Mouse (Mus musculus): ENCODE measurements around the gene Cpa1. TPM values are rescaled to one million over a fixed set of nuclear protein-coding genes. Genes with fewer than 3 reads are reported as not detected.

Gene Cpa1
- polyA plus RNA-seq, 1 experiment from 2014 or later: 0.56 TPM

DNA sequence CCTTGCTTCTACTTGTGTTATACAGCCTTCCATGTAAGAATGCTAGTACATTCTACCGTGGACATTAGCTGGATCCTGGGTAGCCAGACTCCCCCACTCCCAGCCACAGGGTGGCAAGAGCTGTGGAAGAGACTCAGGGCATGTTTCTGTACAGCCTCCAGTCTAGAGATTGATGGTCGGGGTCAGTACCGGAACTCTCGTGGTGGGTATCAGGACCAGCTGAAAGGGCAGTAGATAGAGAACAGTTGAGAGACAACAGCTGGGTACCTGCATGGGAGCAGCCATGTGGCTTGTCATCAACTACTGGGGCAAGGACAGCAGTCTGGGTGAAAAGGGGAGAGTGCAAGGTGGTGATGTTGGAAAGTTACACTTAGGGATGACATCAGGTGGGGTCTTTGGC, 33.9 kb upstream of the Cpa1 start:
- no peak for ATAC-seq
- WGBS: 92% methylated on average over 4 of the region's 4 CpGs

DNA sequence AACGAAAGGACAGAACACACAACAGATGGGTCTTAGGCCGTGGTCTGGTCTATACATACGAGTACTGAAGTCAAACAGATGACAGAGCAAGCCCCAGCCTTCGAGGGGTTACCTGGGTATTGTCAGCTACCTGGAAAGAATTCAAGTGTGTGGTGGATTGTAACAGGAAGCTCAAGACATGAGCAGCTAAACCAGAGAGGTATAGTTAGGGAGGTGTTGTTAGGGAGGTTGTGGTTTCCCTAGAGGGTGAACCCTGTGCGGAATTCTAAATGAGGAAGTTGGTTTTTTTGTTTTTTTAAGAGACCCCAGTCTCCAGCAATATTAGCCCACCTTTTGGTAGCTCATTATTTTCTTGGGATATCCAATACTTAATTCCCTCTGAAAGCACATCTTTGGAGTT, 33.3 kb upstream of the Cpa1 start:
- Histone ChIP-seq H3K4me2 (ENCODE audit: low read length) (no peak overlapping the region), H3K27ac (ENCODE audit: low read length) (no peak overlapping the region), H3K9me3 (ENCODE audit: control insufficient read depth, low read length) (no peaks in the 10 kb centered on the region), H3K36me3 (ENCODE audit: control insufficient read depth, insufficient read depth) (no peaks in the 10 kb centered on the region), H3K4me3 (replicated peaks; ENCODE audit: low read length) (no peak overlapping the region), H3K9ac (replicated peaks; ENCODE audit: low read depth, low read length) (no peak overlapping the region), H3K27me3 (replicated peaks; ENCODE audit: control insufficient read depth, insufficient read depth, low read length) (no peaks in the 10 kb centered on the region), H3K4me1 (replicated peaks; ENCODE audit: control insufficient read depth, insufficient read depth, low read length) (no peaks in the 10 kb centered on the region)
- ATAC-seq: no peak
- 89% methylated on average over 5 of the region's 5 CpGs for WGBS

More for the DNA sequence above, 33.9 kb upstream of the Cpa1 start:
- Histone ChIP-seq H3K36me3 (ENCODE audit: control insufficient read depth, insufficient read depth) (no peaks in the 10 kb centered on the region), H3K4me3 (replicated peaks; ENCODE audit: low read length) (no peak overlapping the region), H3K9me3 (ENCODE audit: control insufficient read depth, low read length) (no peaks in the 10 kb centered on the region), H3K4me2 (ENCODE audit: low read length) (no peak overlapping the region), H3K27me3 (replicated peaks; ENCODE audit: control insufficient read depth, insufficient read depth, low read length) (no peaks in the 10 kb centered on the region), H3K9ac (replicated peaks; ENCODE audit: low read depth, low read length) (no peak overlapping the region), H3K4me1 (replicated peaks; ENCODE audit: control insufficient read depth, insufficient read depth, low read length) (no peaks in the 10 kb centered on the region), H3K27ac (ENCODE audit: low read length) (no peak overlapping the region)

DNA sequence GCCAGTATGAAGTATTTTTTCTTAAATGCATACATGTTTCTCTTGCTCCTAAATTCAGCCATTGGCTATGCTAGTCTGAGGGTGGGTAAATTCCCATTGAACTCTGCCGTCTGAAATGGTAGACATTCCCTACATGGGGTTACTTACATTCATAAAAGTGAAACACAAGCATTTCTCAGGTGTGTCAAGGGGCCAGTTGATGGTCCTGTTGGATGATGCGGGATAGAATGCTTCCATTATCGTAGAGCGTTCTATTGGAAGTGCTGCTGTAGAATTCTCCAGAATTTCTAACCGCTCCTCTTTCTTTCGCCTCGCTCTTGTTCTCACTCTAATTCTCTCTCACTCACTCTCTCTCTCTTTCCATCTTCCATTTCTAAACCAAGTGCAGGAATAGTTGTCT, 28.3 kb upstream of the Cpa1 start, which contains the start of gene Cpa5:
Gene Cpa5 (plus strand): TSS at position 301 of the 400 bp plus-strand sequence.
- Histone ChIP-seq H3K36me3 (ENCODE audit: control insufficient read depth, insufficient read depth) (no peaks in the 10 kb centered on the region), H3K9me3 (ENCODE audit: control insufficient read depth, low read length) (no peaks in the 10 kb centered on the region), H3K4me2 (ENCODE audit: low read length) (no peak within 1 kb of the TSS), H3K4me3 (replicated peaks; ENCODE audit: low read length) (no peak within 1 kb of the TSS), H3K4me1 (replicated peaks; ENCODE audit: control insufficient read depth, insufficient read depth, low read length) (peaks cover 7% of the 10 kb centered on the region; the same call in 1 of the 2 replicates), H3K27ac (ENCODE audit: low read length) (no peak within 1 kb of the TSS), H3K27me3 (replicated peaks; ENCODE audit: control insufficient read depth, insufficient read depth, low read length) (no peaks in the 10 kb centered on the region), H3K9ac (replicated peaks; ENCODE audit: low read depth, low read length) (no peak within 1 kb of the TSS)
- ATAC-seq: no peak
- 73% methylated on average over 7 of the region's 7 CpGs for WGBS

DNA sequence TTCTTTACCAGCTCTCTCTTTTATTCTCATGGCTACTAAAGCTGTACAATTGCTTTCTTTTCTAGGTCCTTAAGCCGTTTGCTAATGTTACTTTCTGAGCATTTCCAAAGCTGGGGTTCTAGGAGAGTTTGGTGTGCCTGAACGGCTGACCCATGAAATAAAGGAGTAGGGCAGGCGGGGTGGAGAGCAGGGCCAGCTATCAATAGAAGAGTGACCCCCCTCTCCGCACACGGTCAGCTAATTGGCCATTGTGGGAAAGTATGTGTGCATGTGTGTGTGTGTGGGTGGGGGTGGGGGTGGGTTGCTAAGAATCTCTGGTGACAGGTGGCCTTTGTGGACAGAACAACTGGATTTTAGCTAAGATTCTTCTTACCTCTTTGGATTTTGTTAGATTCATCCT, 27.8 kb upstream of the Cpa1 start:
- Histone ChIP-seq H3K27me3 (replicated peaks; ENCODE audit: control insufficient read depth, insufficient read depth, low read length) (no peaks in the 10 kb centered on the region), H3K4me2 (ENCODE audit: low read length) (no peak overlapping the region), H3K4me3 (replicated peaks; ENCODE audit: low read length) (no peak overlapping the region), H3K9me3 (ENCODE audit: control insufficient read depth, low read length) (no peaks in the 10 kb centered on the region), H3K9ac (replicated peaks; ENCODE audit: low read depth, low read length) (no peak overlapping the region), H3K36me3 (ENCODE audit: control insufficient read depth, insufficient read depth) (no peaks in the 10 kb centered on the region), H3K27ac (ENCODE audit: low read length) (no peak overlapping the region), H3K4me1 (replicated peaks; ENCODE audit: control insufficient read depth, insufficient read depth, low read length) (peaks cover 12% of the 10 kb centered on the region)
- WGBS: 14% methylated on average over 5 of the region's 5 CpGs
- no peak for ATAC-seq

DNA sequence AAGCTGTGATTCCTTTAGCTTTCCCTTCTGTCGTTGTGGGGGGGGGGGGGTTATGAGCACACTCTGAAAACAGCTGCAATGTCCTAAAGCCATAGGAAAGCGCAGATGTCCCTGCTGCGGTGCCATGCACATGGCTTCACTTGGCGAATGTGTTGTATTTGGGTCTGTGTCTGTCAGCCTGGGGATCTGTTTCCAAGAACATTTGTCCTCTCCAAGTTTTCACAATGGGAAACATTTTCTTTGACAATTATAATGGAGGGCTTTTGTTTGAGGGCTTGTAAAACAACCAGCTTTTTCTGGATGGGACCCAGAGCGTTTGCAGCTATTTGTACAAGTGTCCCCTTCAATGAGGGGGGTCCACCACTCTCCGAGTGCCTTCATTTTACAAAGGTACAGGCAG, 24.8 kb upstream of the Cpa1 start:
- Histone ChIP-seq H3K9me3 (ENCODE audit: control insufficient read depth, low read length) (no peaks in the 10 kb centered on the region), H3K27me3 (replicated peaks; ENCODE audit: control insufficient read depth, insufficient read depth, low read length) (no peaks in the 10 kb centered on the region), H3K4me2 (ENCODE audit: low read length) (no peak overlapping the region), H3K27ac (ENCODE audit: low read length) (no peak overlapping the region), H3K4me1 (replicated peaks; ENCODE audit: control insufficient read depth, insufficient read depth, low read length) (peaks cover 40% of the 10 kb centered on the region), H3K4me3 (replicated peaks; ENCODE audit: low read length) (no peak overlapping the region), H3K9ac (replicated peaks; ENCODE audit: low read depth, low read length) (no peak overlapping the region), H3K36me3 (ENCODE audit: control insufficient read depth, insufficient read depth) (no peaks in the 10 kb centered on the region)
- no peak for ATAC-seq
- 38% methylated on average over 6 of the region's 6 CpGs for WGBS

DNA sequence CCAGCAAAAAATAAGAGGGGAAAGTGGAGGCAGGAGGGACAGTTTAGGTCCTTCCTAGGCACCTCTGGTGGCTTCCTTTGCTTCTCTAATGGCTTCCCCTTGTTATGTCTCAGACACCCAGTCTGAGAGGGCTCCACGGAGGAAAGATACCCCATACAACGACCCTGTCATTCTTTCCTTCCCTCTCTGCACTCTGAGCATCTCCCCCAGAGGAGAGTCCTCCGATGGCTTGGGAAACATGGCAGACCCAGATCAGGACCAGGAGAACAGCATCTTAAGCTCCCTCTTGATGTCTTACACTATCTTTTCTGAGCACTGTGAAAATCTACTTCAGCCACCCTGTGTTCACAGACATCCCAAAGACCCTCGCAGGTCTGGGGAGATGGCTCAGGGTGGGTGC, 23.3 kb upstream of the Cpa1 start:
- WGBS: 12% methylated on average over 4 of the region's 4 CpGs
- ATAC-seq: no peak
- Histone ChIP-seq H3K4me3 (replicated peaks; ENCODE audit: low read length) (no peak overlapping the region), H3K4me2 (ENCODE audit: low read length) (no peak overlapping the region), H3K27me3 (replicated peaks; ENCODE audit: control insufficient read depth, insufficient read depth, low read length) (no peaks in the 10 kb centered on the region), H3K36me3 (ENCODE audit: control insufficient read depth, insufficient read depth) (no peaks in the 10 kb centered on the region), H3K27ac (ENCODE audit: low read length) (no peak overlapping the region), H3K9ac (replicated peaks; ENCODE audit: low read depth, low read length) (no peak overlapping the region), H3K4me1 (replicated peaks; ENCODE audit: control insufficient read depth, insufficient read depth, low read length) (peaks cover 40% of the 10 kb centered on the region), H3K9me3 (ENCODE audit: control insufficient read depth, low read length) (no peaks in the 10 kb centered on the region)

DNA sequence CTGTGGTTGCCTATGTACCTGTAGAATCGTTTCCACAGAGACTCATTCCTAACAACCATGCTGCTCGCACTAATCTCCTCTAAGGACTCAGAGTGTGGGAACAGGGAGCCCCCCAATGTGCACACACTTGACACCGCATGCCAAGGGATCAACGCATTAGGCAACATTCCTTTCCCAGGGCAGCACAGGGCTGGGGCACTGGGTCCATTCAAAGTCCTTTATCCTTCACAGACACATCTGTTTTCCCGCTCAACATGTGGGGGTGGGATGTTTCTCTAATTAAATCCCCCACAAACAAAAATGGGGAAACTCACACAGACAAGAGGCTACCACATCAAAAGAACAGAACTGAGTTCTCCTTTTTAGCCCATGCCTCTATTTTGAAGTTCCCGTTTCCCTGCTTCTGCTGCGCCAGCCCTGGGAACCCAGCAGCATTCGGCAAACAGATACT, 22.5 kb upstream of the Cpa1 start:
- ATAC-seq: no peak

DNA sequence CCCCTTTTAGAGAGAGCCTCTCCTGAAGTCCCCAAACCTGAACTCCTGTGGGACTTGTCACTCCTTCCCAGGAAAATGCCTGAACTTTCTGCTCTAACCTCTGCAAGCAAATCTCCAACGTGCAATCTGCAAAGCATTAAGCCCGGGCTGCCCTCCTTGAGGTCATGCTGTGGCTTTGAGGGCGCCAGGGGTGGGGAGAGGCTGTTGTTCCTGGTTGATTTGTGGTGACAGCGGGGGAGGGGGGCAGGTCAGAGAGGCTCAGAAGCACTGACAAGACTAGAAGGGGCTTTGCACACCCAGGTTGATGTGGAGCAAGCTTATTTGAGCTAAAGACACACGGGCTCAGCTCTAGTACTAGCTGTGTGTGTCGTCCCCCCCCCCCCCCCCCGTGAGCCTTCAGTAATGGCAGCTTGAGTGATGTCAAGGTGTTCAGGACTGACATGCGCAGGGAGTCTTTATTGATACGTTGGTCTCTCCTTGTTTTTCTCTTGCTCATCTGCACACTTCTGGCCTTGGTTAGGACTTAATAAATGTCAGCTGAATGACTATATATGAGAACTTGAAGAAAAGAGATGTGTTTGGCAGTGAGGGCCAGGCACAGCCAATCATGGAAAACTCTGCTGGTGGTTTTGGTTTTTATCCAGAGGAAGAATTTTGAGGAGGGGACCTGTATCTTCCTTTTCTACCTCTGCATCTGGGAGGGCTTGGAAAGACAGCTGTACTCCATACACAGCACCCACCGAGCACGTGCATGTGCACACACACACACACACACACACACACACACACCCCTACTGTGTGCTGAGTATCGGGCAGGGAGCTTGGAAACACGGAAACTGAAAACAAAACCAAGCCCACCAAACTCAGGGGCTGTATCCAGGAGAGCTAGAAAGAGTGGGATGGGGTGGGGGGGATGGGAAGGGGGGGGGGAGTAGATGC, 21.7 kb upstream of the Cpa1 start:
- peaks cover 41% of the 10 kb centered on the region for H3K4me1 ChIP-seq (replicated peaks; ENCODE audit: control insufficient read depth, insufficient read depth, low read length)

More for the DNA sequence above, 22.5 kb upstream of the Cpa1 start:
- H3K36me3 ChIP-seq (ENCODE audit: control insufficient read depth, insufficient read depth): no peaks in the 10 kb centered on the region
- H3K27ac ChIP-seq (ENCODE audit: low read length): peak overlapping the region; percentile 69
- 3% methylated on average over 8 of the region's 8 CpGs for WGBS
- H3K27me3 ChIP-seq (replicated peaks; ENCODE audit: control insufficient read depth, insufficient read depth, low read length): no peaks in the 10 kb centered on the region
- no peak overlapping the region for H3K4me3 ChIP-seq (replicated peaks; ENCODE audit: low read length)
- no peak overlapping the region for H3K4me2 ChIP-seq (ENCODE audit: low read length)
- no peak overlapping the region for H3K9ac ChIP-seq (replicated peaks; ENCODE audit: low read depth, low read length)
- H3K4me1 ChIP-seq (replicated peaks; ENCODE audit: control insufficient read depth, insufficient read depth, low read length): peaks cover 40% of the 10 kb centered on the region
- H3K9me3 ChIP-seq (ENCODE audit: control insufficient read depth, low read length): no peaks in the 10 kb centered on the region

DNA sequence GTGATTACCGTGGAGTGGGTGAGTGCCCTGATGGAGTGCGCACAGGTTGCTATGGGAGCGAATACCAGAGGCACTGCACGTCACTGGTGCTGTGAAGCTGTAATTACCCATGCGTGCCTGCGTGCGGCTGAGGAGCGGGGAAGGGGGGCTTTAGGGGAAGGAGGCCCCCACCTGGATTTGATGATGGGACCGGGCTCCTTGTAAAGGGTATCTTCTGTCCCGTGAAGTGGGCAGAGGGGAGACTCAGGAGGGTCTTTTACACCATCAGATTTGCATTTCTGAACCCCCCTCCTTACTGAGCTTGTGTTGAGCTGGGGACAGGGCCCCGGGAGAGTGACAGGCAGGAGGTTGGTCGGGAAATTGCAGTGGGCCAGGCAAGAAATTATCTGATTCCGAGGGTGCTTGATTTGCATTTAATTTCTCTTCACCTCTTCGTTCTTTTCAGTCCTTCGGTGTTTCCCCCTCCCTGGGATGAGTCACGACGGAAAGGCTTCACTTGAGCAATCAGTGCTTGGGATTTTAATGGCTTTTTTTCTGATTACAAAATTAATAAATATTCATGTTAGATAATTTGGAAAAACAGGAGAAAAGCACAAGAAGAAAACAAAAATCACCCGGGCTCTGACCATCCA, 20.9 kb upstream of the Cpa1 start:
- peak overlapping the region; percentile 69 for H3K27ac ChIP-seq (ENCODE audit: low read length)
- peak; percentile 96 for ATAC-seq

More for the DNA sequence above, 21.7 kb upstream of the Cpa1 start:
- WGBS: 4% methylated on average over 13 of the region's 13 CpGs
- H3K9ac ChIP-seq (replicated peaks; ENCODE audit: low read depth, low read length): peak overlapping the region; percentile 48
- peak overlapping the region; percentile 37 for H3K4me3 ChIP-seq (replicated peaks; ENCODE audit: low read length)
- no peaks in the 10 kb centered on the region for H3K27me3 ChIP-seq (replicated peaks; ENCODE audit: control insufficient read depth, insufficient read depth, low read length)
- no peak; the same call in 1 of the 2 replicates for ATAC-seq
- H3K27ac ChIP-seq (ENCODE audit: low read length): peak overlapping the region; percentile 69
- peak overlapping the region; percentile 51 for H3K4me2 ChIP-seq (ENCODE audit: low read length)
- no peaks in the 10 kb centered on the region for H3K9me3 ChIP-seq (ENCODE audit: control insufficient read depth, low read length)
- H3K36me3 ChIP-seq (ENCODE audit: control insufficient read depth, insufficient read depth): no peaks in the 10 kb centered on the region

More for the DNA sequence above, 20.9 kb upstream of the Cpa1 start:
- Histone ChIP-seq H3K9me3 (ENCODE audit: control insufficient read depth, low read length) (no peaks in the 10 kb centered on the region), H3K4me1 (replicated peaks; ENCODE audit: control insufficient read depth, insufficient read depth, low read length) (peaks cover 41% of the 10 kb centered on the region), H3K4me2 (ENCODE audit: low read length) (peak overlapping the region; percentile 51), H3K36me3 (ENCODE audit: control insufficient read depth, insufficient read depth) (no peaks in the 10 kb centered on the region), H3K4me3 (replicated peaks; ENCODE audit: low read length) (peak overlapping the region; percentile 37), H3K9ac (replicated peaks; ENCODE audit: low read depth, low read length) (peak overlapping the region; percentile 48), H3K27me3 (replicated peaks; ENCODE audit: control insufficient read depth, insufficient read depth, low read length) (no peaks in the 10 kb centered on the region)
- WGBS: 3% methylated on average over 18 of the region's 18 CpGs
